7 mouse cellular contexts compared by ENCODE assay signal in the genomic region with DNA sequence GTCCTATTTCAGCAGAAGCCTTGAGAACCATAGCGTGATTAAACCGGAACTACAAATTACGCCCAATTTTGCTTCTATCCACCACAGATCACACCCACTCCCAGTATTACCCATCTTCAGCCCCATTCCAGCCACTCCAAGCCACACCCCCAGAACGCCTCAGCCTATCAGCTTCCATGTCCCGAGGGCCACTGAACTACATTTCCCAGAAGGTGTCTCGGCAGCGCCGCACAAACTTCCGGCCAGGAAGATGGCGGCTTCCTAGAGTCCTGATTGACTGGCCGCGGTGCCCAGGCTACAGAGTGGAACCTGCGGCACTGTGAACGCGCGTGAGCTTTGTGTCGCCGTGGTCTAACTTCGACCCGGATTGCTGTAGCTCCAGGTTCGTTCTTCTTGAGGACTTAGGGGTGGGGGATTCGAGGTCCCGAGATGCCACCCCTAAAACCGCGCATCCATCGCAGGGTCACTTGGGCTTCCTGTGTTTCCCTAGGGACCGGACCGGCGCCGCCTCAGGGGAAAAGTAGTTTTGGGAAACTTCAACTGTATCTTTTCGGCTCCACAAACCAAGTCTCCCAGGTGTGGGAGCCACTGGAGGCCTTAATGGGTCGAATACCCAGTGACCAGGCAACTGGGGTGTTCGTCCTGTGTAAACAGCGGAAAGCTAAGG. TPM values are rescaled to one million over a fixed set of nuclear protein-coding genes. Genes with fewer than 3 reads are reported as not detected.
DNase-seq lines count a peak whose midpoint lies in the region; ATAC-seq lines count a peak whose summit lies in the region.

A gene (plus strand): TSS at position 223 of the 667 bp plus-strand sequence.

- H3K36me3 ChIP-seq in intestine, embryonic 16.5 days (ENCODE audit: control insufficient read depth, insufficient read depth, low read length): peaks cover 10% of the 10 kb centered on the region
- H3K36me3 ChIP-seq in midbrain, embryonic 11.5 days (ENCODE audit: control insufficient read depth, insufficient read depth, low read length): no peaks in the 10 kb centered on the region

- no peaks in the 10 kb centered on the region for H3K9me3 ChIP-seq in intestine, embryonic 16.5 days (ENCODE audit: control insufficient read depth, low read length)
- no peaks in the 10 kb centered on the region for H3K9me3 ChIP-seq in midbrain, embryonic 11.5 days (ENCODE audit: control insufficient read depth, low read length)

- peak within 1 kb of the TSS; percentile 65 for H3K4me3 ChIP-seq in intestine, embryonic 16.5 days (ENCODE audit: low read length)
- peak within 1 kb of the TSS; percentile 82 for H3K4me3 ChIP-seq in midbrain, embryonic 11.5 days (ENCODE audit: low read depth, low read length)

- peak within 1 kb of the TSS; percentile 39 for H3K27ac ChIP-seq in intestine, embryonic 16.5 days (ENCODE audit: low read length)
- peak within 1 kb of the TSS; percentile 20; the same call in 1 of the 2 replicates for H3K27ac ChIP-seq in midbrain, embryonic 11.5 days (ENCODE audit: low read depth, low read length)

- H3K4me1 ChIP-seq in intestine, embryonic 16.5 days (ENCODE audit: control insufficient read depth, insufficient read depth, low read length): peaks cover 7% of the 10 kb centered on the region
- H3K4me1 ChIP-seq in midbrain, embryonic 11.5 days (ENCODE audit: control insufficient read depth, insufficient read depth, low read length): peaks cover 9% of the 10 kb centered on the region

- under 1% methylated on average over 34 of the region's 34 CpGs for WGBS in intestine, embryonic 16.5 days
- 1% methylated on average over 34 of the region's 34 CpGs for WGBS in midbrain, embryonic 11.5 days

- H3K4me2 ChIP-seq in intestine, embryonic 16.5 days (ENCODE audit: low read depth, low read length): peak within 1 kb of the TSS; percentile 65
- peak within 1 kb of the TSS; percentile 83 for H3K4me2 ChIP-seq in midbrain, embryonic 11.5 days

- DNase-seq in adrenal gland, postnatal 10 days: peak; percentile 93
- peak; percentile 91 for DNase-seq in embryo, embryonic 9.5 days (ENCODE audit: extremely low spot score)
- peak; percentile 80 to 90 for DNase-seq in gastrocnemius, postnatal 4 days (ENCODE audit: low spot score in 2 of 2)
- peak; percentile 92 for DNase-seq in left cerebral cortex, postnatal 36 days (ENCODE audit: low spot score in 2 of 2)
- peak; percentile 97 for DNase-seq in midbrain, embryonic 11.5 days (ENCODE audit: low spot score, missing footprints)
- DNase-seq in skeletal muscle tissue, adult 2 months (ENCODE audit: low read depth, low spot score): peak; percentile 92

- intact Hi-C loops in left cerebral cortex, postnatal 36 days (cut with DNase I): loop anchor here (5.0 kb wide), 1 partner anchor 824 kb away; no protein-coding TSS in a partner anchor

- H3K9ac ChIP-seq in intestine, embryonic 16.5 days (ENCODE audit: low read depth, low read length): peak within 1 kb of the TSS; percentile 73
- H3K9ac ChIP-seq in midbrain, embryonic 11.5 days (ENCODE audit: low read length): peak within 1 kb of the TSS; percentile 79

- no peaks in the 10 kb centered on the region for H3K27me3 ChIP-seq in intestine, embryonic 16.5 days (replicated peaks; ENCODE audit: control insufficient read depth, insufficient read depth, low read length)
- no peaks in the 10 kb centered on the region for H3K27me3 ChIP-seq in midbrain, embryonic 11.5 days (ENCODE audit: control insufficient read depth, insufficient read depth, low read length)

- peak; percentile 96 for ATAC-seq in intestine, embryonic 16.5 days
- peak; percentile 97 for ATAC-seq in midbrain, embryonic 11.5 days (ENCODE audit: low FRiP score)

RNA-seq across cellular contexts. Expression of the gene that starts here (rescaled TPM):
- total RNA-seq in adrenal gland, postnatal 10 days (2021): 10 to 100 TPM; 85.4 to 97.4 TPM
- 10 to 100 TPM; 64.4 to 77.9 TPM for total RNA-seq in gastrocnemius, postnatal 4 days (2021)
- 84.7 and 86.9 TPM in 2 replicates for polyA plus RNA-seq in intestine, embryonic 16.5 days (2015; fragmentation: Nextera tagmentation; extraction: Ambion mirVana)
- total RNA-seq in left cerebral cortex, postnatal 36 days (2021): 100 to 1,000 TPM; 101 to 116 TPM
- 99.0 and 99.2 TPM in 2 replicates for polyA plus RNA-seq in midbrain, embryonic 11.5 days (2014; fragmentation: Nextera tagmentation; extraction: Ambion mirVana)

Comparison
In these comparisons a context has a peak if more than half of its experiments do, and no peak if none do; other contexts are left out.
1. Peak in every context shown above with its lines: DNase-seq, ATAC-seq, H3K4me3 ChIP-seq and H3K27ac ChIP-seq.